Comparison of ENCODE assay signal across 14 mouse cellular contexts in genomic region chr14:120307356-120307755, GRCm38 (mm10). TPM values are rescaled to one million over a fixed set of nuclear protein-coding genes. Genes with fewer than 3 reads are reported as not detected.
DNase-seq lines count a peak whose midpoint lies in the region; ATAC-seq and TF ChIP-seq lines count a peak whose summit lies in the region.
"Had no signal": no experiment of that assay in that cellular context is flagged by ENCODE, and none has a peak within 500 bp of the region (broad histone marks: within the 10 kb centered on the region; RNA-seq: fewer than 3 reads in every experiment).

No protein-coding gene starts in this region.

- TF ChIP-seq POLR2A in heart, adult 2 months (IDR thresholded peaks at IDR 0.05; ENCODE audit: insufficient read depth, low read depth, low read length), result no peak
- no peak for TF ChIP-seq POLR2A in bone marrow macrophage, adult 2 months (IDR thresholded peaks at IDR 0.05; ENCODE audit: borderline replicate concordance, low read depth, low read length)

- peak overlapping the region; percentile 65 for H3K27ac ChIP-seq in heart, adult 2 months
- H3K27ac ChIP-seq in lung, embryonic 14.5 days (ENCODE audit: low read depth), result 0 out of 2 replicates have a peak overlapping the region, but pooled peaks have one; percentile 25
- H3K27ac ChIP-seq in bone marrow macrophage, adult 2 months (ENCODE audit: insufficient read depth, low read depth, low read length), result peak overlapping the region; percentile 46
- peak overlapping the region; percentile 8; the same call in 1 of the 2 replicates for H3K27ac ChIP-seq in macrophage
- H3K27ac ChIP-seq: forebrain, embryonic 12.5 days; limb, embryonic 13.5 days had no signal

- H3K36me3 ChIP-seq in heart, adult 2 months (ENCODE audit: control insufficient read depth, insufficient read depth, low read length), result peaks cover 24% of the 10 kb centered on the region
- H3K36me3 ChIP-seq in lung, embryonic 14.5 days (ENCODE audit: insufficient read depth), result no peaks in the 10 kb centered on the region
- no peaks in the 10 kb centered on the region for H3K36me3 ChIP-seq in macrophage (ENCODE audit: inconsistent target)
- H3K36me3 ChIP-seq: forebrain, embryonic 12.5 days had no signal

- no peak for TF ChIP-seq CTCF in heart, adult 2 months (IDR thresholded peaks at IDR 0.05)
- no peak for TF ChIP-seq CTCF in lung, embryonic 14.5 days (IDR thresholded peaks at IDR 0.05; ENCODE audit: low read depth)
- no peak for TF ChIP-seq CTCF in bone marrow macrophage, adult 2 months (IDR thresholded peaks at IDR 0.05; ENCODE audit: low read depth, low read length)

- H3K4me1 ChIP-seq in heart, adult 2 months (ENCODE audit: control insufficient read depth, insufficient read depth, low read length), result peaks cover 47% of the 10 kb centered on the region
- peaks cover 49% of the 10 kb centered on the region for H3K4me1 ChIP-seq in lung, embryonic 14.5 days (ENCODE audit: insufficient read depth)
- H3K4me1 ChIP-seq in bone marrow macrophage, adult 2 months (ENCODE audit: control insufficient read depth, insufficient read depth, low read length), result peaks cover 49% of the 10 kb centered on the region

- DNase-seq in heart, adult 2 months, result no peak
- DNase-seq in heart, adult 9 months (ENCODE audit: low spot score in 2 of 2), result no peak
- DNase-seq in lung, embryonic 14.5 days, result no peak
- no peak for DNase-seq in lung, postnatal 10 days
- DNase-seq in urinary bladder, postnatal 4 days (ENCODE audit: low spot score in 2 of 2), result no peak
- DNase-seq in Muller cell, postnatal 12 days (ENCODE audit: inconsistent ontology term), result no peak
- DNase-seq: kidney, postnatal 10 days; spleen, adult 18-20 months; thymus, postnatal 25 days had no signal

- intact Hi-C loops in heart, adult 2 months (cut with DNase I), result no loop called here

- H3K27me3 ChIP-seq in heart, adult 2 months (ENCODE audit: control insufficient read depth, insufficient read depth, low read length), result no peaks in the 10 kb centered on the region
- no peaks in the 10 kb centered on the region for H3K27me3 ChIP-seq in lung, embryonic 14.5 days (ENCODE audit: insufficient read depth, low read length)
- H3K27me3 ChIP-seq: forebrain, embryonic 12.5 days; limb, embryonic 13.5 days had no signal

- peaks cover 6% of the 10 kb centered on the region for H3K79me2 ChIP-seq in heart, adult 2 months (replicated peaks; ENCODE audit: control insufficient read depth, insufficient read depth, low read length)
- peaks cover 100% of the 10 kb centered on the region for H3K79me2 ChIP-seq in macrophage (ENCODE audit: inconsistent target)

- no peak overlapping the region for H3K9ac ChIP-seq in heart, adult 2 months (ENCODE audit: low read depth, low read length)
- H3K9ac ChIP-seq in lung, embryonic 14.5 days, result no peak overlapping the region
- H3K9ac ChIP-seq: forebrain, embryonic 12.5 days; limb, embryonic 13.5 days had no signal

- no peak overlapping the region for H3K4me2 ChIP-seq in lung, embryonic 14.5 days
- H3K4me2 ChIP-seq: forebrain, embryonic 12.5 days; limb, embryonic 13.5 days had no signal

- no peak for ATAC-seq in lung, embryonic 14.5 days (ENCODE audit: insufficient read depth)
- ATAC-seq: hindbrain, embryonic 16.5 days had no signal

- TF ChIP-seq EP300 in heart, adult 2 months (IDR thresholded peaks at IDR 0.05; ENCODE audit: insufficient read depth, low read depth, low read length), result no peak

- H3K9me3 ChIP-seq in lung, embryonic 14.5 days (ENCODE audit: low read depth, low read length), result no peaks in the 10 kb centered on the region
- H3K9me3 ChIP-seq: forebrain, embryonic 12.5 days; limb, embryonic 13.5 days had no signal

- WGBS in heart, adult 2 months, result 60% methylated on average over 3 of the region's 3 CpGs
- 63% methylated on average over 3 of the region's 3 CpGs for WGBS in lung, embryonic 14.5 days
- WGBS in macrophage (ENCODE audit: missing documents), result 75% methylated on average over 3 of the region's 3 CpGs

- no peak overlapping the region for H3K4me3 ChIP-seq in heart, adult 2 months
- H3K4me3 ChIP-seq in lung, embryonic 14.5 days (ENCODE audit: low read depth, low read length), result no peak overlapping the region
- H3K4me3 ChIP-seq in bone marrow macrophage, adult 2 months (ENCODE audit: insufficient read depth, low read length), result peak overlapping the region; percentile 39
- no peak overlapping the region for H3K4me3 ChIP-seq in macrophage (ENCODE audit: inconsistent target)
- H3K4me3 ChIP-seq: forebrain, embryonic 12.5 days; limb, embryonic 13.5 days had no signal

RNA-seq across cellular contexts. Expression of gene Mbnl2, which starts 31.9 kb away (rescaled TPM):
- 100 to 1,000 TPM; 221 to 258 TPM for total RNA-seq in heart, adult 2 months (2021)
- 91.1 and 133 TPM in 2 replicates for polyA plus RNA-seq in heart, adult 2 months (2012; rRNA removed)
- 110 and 119 TPM in 2 replicates for polyA plus RNA-seq in lung, embryonic 14.5 days (2014; fragmentation: Nextera tagmentation; extraction: Ambion mirVana)
- 98.2 and 110 TPM in 2 replicates for polyA plus RNA-seq in bone marrow macrophage, adult 2 months (2012; ENCODE audit: insufficient read depth, insufficient read length, missing spikeins)
- total RNA-seq in macrophage (2018; cell fraction: chromatin; rRNA removed), result 100 to 1,000 TPM; 179 to 628 (median 294) TPM
- 100 to 1,000 TPM; 120 to 196 (median 154) TPM for total RNA-seq in macrophage (2018; cell fraction: cytosol; rRNA removed)
- 100 to 1,000 TPM; 223 to 633 (median 331) TPM for total RNA-seq in macrophage (2018; cell fraction: nucleus; rRNA removed)
- 79.5 to 126 TPM (median 95.4 TPM) in 3 replicates for polyA plus RNA-seq in macrophage (2018)

Comparison
In these comparisons a context has a peak if more than half of its experiments do, and no peak if none do; other contexts are left out.
1. H3K27ac ChIP-seq: peak in every context shown above with its lines; median percentile 65 in heart, adult 2 months; 46 in bone marrow macrophage, adult 2 months; 25 in lung, embryonic 14.5 days; 8 in macrophage.